Mouse (Mus musculus): ENCODE results near the gene Cacng3. TPM values are rescaled to one million over a fixed set of nuclear protein-coding genes. Genes with fewer than 3 reads are reported as not detected.

Cacng3 gene
- 1.1 and 1.4 TPM in 2 replicates for total RNA-seq (2021)
- long read RNA-seq, partial matches to known transcripts: 0 of 1 reads
- long read RNA-seq, other reads (novel, unspliced or antisense): 0 of 1 reads

GRCm38 (mm10) chr7:122670442-122670872 lies at the start of gene Cacng3:
Cacng3 (plus strand) TSS chr7:122670492.
- DNase-seq: no peak

- no peak for DNase-seq
Measured at GRCm38 (mm10) chr7:122622125-122622774, 48.0 kb upstream of the Cacng3 start.

- no peak for DNase-seq
Measured at GRCm38 (mm10) chr7:122623753-122624152, 46.5 kb upstream of the Cacng3 start.

- DNase-seq: no peak
Measured at GRCm38 (mm10) chr7:122628050-122628449, 42.2 kb upstream of the Cacng3 start.

- DNase-seq: no peak
Measured at GRCm38 (mm10) chr7:122630386-122630785, 39.9 kb upstream of the Cacng3 start.

GRCm38 (mm10) chr7:122631151-122631550 lies 39.1 kb upstream of the Cacng3 start:
- no peak for DNase-seq

- no peak for DNase-seq
Measured at GRCm38 (mm10) chr7:122632946-122633345, 37.3 kb upstream of the Cacng3 start.

- DNase-seq: no peak
Measured at GRCm38 (mm10) chr7:122633463-122633862, 36.8 kb upstream of the Cacng3 start.

GRCm38 (mm10) chr7:122643676-122644075 lies 26.6 kb upstream of the Cacng3 start:
- DNase-seq: no peak

- no peak for DNase-seq
Measured at GRCm38 (mm10) chr7:122649306-122649705, 21.0 kb upstream of the Cacng3 start.

GRCm38 (mm10) chr7:122652523-122652922 lies 17.8 kb upstream of the Cacng3 start:
- DNase-seq: no peak

GRCm38 (mm10) chr7:122656671-122657070 lies 13.6 kb upstream of the Cacng3 start:
- no peak for DNase-seq

GRCm38 (mm10) chr7:122657423-122658126 lies 12.7 kb upstream of the Cacng3 start:
- no peak for DNase-seq

GRCm38 (mm10) chr7:122665311-122666049 lies 4.8 kb upstream of the Cacng3 start:
- DNase-seq: no peak

- no peak for DNase-seq
Measured at GRCm38 (mm10) chr7:122667903-122668302, 2.4 kb upstream of the Cacng3 start.

GRCm38 (mm10) chr7:122670873-122671641 lies 765 bp downstream of the Cacng3 start:
- peak; percentile 91 for DNase-seq

GRCm38 (mm10) chr7:122672981-122673380 lies 2.7 kb downstream of the Cacng3 start:
- DNase-seq: no peak

GRCm38 (mm10) chr7:122675207-122675606 lies 4.9 kb downstream of the Cacng3 start:
- DNase-seq: no peak

- no peak for DNase-seq
Measured at GRCm38 (mm10) chr7:122701751-122702150, 31.5 kb downstream of the Cacng3 start.

GRCm38 (mm10) chr7:122702443-122702842 lies 32.2 kb downstream of the Cacng3 start:
- DNase-seq: no peak

GRCm38 (mm10) chr7:122706736-122707135 lies 36.4 kb downstream of the Cacng3 start:
- no peak for DNase-seq

- DNase-seq: no peak
Measured at GRCm38 (mm10) chr7:122716299-122716698, 46.0 kb downstream of the Cacng3 start.
